Mouse (Mus musculus) embryonic facial prominence, embryonic 11.5 days (tissue): ENCODE results near the gene Slc22a23. TPM values are rescaled to one million over a fixed set of nuclear protein-coding genes. Genes with fewer than 3 reads are reported as not detected.

Experiments used
- ATAC-seq: fragments of 200-750 bp; cut with Nextera tagmentation; replicated peaks from 2 replicates; pipeline ENCODE4 v1.8.0; 2017; ENCODE audit warnings: low read depth; ENCODE audit not compliant: insufficient number of reproducible peaks, low FRiP score, low TSS enrichment
- DNase-seq: peaks from one replicate; pipeline ENCODE4 v3.0.0-alpha.2; 2015; ENCODE audit warnings: low spot score
- H3K27ac ChIP-seq: fragments of 300-500 bp; sonication (generic); replicated peaks from 2 replicates; pipeline ENCODE4 v1.5.1; 2014; ENCODE audit warnings: mild to moderate bottlenecking, low read depth, low read length, control low read depth
- H3K27me3 ChIP-seq: fragments of 300-500 bp; sonication (generic); 2 replicates; pipeline ENCODE4 v1.6.1; 2014; ENCODE audit warnings: mild to moderate bottlenecking, low read length, moderate library complexity, mixed read lengths; ENCODE audit not compliant: control insufficient read depth, insufficient read depth
- H3K36me3 ChIP-seq: fragments of 300-500 bp; sonication (generic); replicated peaks from 2 replicates; pipeline ENCODE4 v1.6.1; 2014; ENCODE audit warnings: low read depth, mild to moderate bottlenecking, low read length, moderate library complexity, mixed read lengths; ENCODE audit not compliant: control insufficient read depth, insufficient read depth
- H3K4me1 ChIP-seq: fragments of 300-500 bp; sonication (generic); 2 replicates; pipeline ENCODE4 v1.6.1; 2014; ENCODE audit warnings: low read length, mixed read lengths; ENCODE audit not compliant: control insufficient read depth, insufficient read depth
- H3K4me2 ChIP-seq: fragments of 300-500 bp; sonication (generic); 2 replicates; pipeline ENCODE4 v1.6.1; 2014; ENCODE audit warnings: low read depth, mild to moderate bottlenecking, control low read depth, low read length, moderate library complexity
- H3K4me3 ChIP-seq: fragments of 300-500 bp; sonication (generic); 2 replicates; pipeline ENCODE4 v1.5.1; 2014; ENCODE audit warnings: low read depth, low read length, control low read depth
- H3K9ac ChIP-seq: fragments of 300-500 bp; sonication (generic); replicated peaks from 2 replicates; pipeline ENCODE4 v1.6.1; 2014; ENCODE audit warnings: mild to moderate bottlenecking, control low read depth, low read length
- H3K9me3 ChIP-seq: fragments of 300-500 bp; sonication (generic); replicated peaks from 2 replicates; pipeline ENCODE4 v1.6.1; 2016; ENCODE audit warnings: mild to moderate bottlenecking, low read length, inconsistent platforms, mixed read lengths; ENCODE audit not compliant: control insufficient read depth
- WGBS: fragments of 180-500 bp; shearing (Covaris S2); extraction: QIAGEN DNeasy Blood & Tissue Kit; methylation state at CpG from one replicate; pipeline ENCODE4 v1.1.7; 2014; 5-methylcytosine and 5-hydroxymethylcytosine counted together
- polyA plus RNA-seq: library from polyadenylated mRNA; unstranded; fragments of >200 nt; fragmentation: Nextera tagmentation; extraction: Ambion mirVana; gene quantifications from 2 replicates; pipeline ENCODE4 v1.2.1, GENCODE M21; 2014

The Slc22a23 gene
- polyA plus RNA-seq, 1 experiment from 2014 or later = 4.9 TPM

DNA sequence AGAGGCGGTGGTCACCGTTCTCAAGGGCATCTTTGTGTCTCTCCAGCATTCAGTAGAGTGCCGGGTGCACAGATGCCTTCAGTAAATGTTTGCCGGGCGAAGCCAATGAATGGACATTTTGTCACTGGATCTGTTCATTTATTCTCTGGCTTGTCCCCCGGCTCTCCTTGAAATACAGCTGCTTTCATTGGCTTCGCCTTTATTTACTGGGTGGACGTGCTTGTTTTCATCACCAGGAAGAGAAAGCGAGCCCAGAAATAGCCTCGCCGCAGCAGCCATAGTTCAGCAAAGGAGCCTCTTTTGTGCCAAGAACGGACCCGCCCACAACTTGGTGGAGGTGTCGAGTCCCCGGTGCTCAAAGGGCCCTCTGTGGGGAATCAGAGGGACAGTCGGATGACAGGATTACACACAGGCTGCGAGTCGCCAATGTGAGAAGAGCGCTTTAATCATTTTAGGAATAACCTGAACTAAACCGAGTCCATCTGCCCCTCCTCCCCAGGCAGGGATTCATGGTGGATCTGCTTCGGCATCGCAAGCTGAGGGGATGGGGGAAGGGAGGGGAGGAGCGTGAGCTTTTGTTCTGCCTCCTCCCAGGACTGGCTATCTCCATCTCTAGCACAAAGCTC lies 196.1 kb downstream of the Slc22a23 start:
- Histone ChIP-seq H3K27ac (peak overlapping the region; percentile 85), H3K36me3 (no peaks in the 10 kb centered on the region), H3K4me3 (peak overlapping the region; percentile 34), H3K9me3 (no peaks in the 10 kb centered on the region), H3K27me3 (no peaks in the 10 kb centered on the region), H3K4me1 (no peaks in the 10 kb centered on the region), H3K4me2 (peak overlapping the region; percentile 46), H3K9ac (peak overlapping the region; percentile 48)
- DNase-seq (peak; percentile 83), ATAC-seq (peak; percentile 78)
- 2% methylated on average over 23 of the region's 23 CpGs for WGBS

DNA sequence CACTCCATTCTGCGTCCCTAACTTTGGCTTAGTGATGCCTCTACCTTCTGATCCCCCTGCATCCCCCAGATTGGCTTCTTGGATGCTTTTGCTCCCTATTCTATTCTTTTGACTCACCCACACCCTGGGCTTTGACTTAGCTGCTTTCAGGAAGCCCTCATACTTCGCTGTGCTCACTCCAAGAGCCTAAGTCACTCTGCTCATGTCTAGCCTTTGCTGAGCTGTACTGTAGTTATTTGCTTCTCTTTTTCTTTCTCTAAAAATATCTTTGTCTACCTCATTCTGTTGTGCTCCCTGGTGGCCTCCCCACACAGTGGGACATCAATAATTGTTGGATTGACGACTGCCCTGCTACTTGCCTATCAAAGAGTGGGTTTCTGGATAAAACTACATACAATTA lies 196.8 kb downstream of the Slc22a23 start:
- peak overlapping the region; percentile 85; the same call in 1 of the 2 replicates for H3K27ac ChIP-seq
- no peak overlapping the region for H3K9ac ChIP-seq
- no peak for DNase-seq

DNA sequence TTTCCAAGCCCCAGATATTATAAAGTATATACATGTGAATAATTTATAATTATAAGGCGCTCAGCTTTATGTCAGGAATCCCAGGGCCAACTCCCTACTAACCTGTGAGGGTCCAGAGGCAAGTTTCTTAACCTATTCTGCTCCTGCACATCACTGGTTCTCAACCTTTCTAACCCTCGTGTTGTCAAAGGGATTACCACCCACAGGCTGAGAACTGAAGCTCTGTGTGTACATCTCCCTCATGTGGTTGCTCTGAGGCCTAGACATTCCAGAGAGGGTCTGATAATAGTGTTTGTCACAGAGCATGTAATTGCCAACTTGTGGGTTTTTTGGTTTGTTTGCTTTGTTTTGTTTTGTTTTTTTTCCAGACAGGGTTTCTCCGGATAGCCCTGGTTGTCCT lies 198.1 kb downstream of the Slc22a23 start:
- H3K4me3 ChIP-seq = no peak overlapping the region
- no peaks in the 10 kb centered on the region for H3K36me3 ChIP-seq
- H3K27me3 ChIP-seq = no peaks in the 10 kb centered on the region
- no peak overlapping the region for H3K4me2 ChIP-seq
- H3K4me1 ChIP-seq = no peaks in the 10 kb centered on the region
- WGBS = 57% methylated on average over 3 of the region's 3 CpGs
- no peak for DNase-seq
- H3K9me3 ChIP-seq = no peaks in the 10 kb centered on the region
- no peak for ATAC-seq
- H3K27ac ChIP-seq = no peak overlapping the region
- no peak overlapping the region for H3K9ac ChIP-seq

More for the DNA sequence above, 196.8 kb downstream of the Slc22a23 start:
- Histone ChIP-seq H3K4me3 (no peak overlapping the region), H3K27me3 (no peaks in the 10 kb centered on the region), H3K36me3 (no peaks in the 10 kb centered on the region), H3K4me2 (no peak overlapping the region), H3K4me1 (no peaks in the 10 kb centered on the region), H3K9me3 (no peaks in the 10 kb centered on the region)
- 64% methylated on average over 3 of the region's 3 CpGs for WGBS
- ATAC-seq = no peak

DNA sequence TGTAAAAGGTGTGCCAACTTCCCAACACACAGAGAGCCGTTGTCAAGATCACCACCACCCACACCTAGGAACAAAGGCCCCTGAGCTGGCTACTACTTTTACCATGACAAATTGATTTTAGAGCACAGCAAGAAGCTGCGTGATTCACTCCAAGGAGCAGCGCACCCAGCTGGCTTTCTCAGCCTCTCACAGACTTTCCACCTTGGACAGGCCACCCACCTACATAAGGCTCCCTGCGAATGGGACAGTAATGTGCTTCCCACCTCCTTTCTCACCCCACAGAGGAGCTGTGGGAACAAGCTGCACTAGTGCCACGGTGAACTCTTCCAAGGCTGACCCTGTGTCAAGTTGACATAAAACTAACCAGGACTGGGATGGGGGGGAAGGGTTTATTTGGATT lies 201.6 kb downstream of the Slc22a23 start:
- Histone ChIP-seq H3K4me1 (no peaks in the 10 kb centered on the region), H3K36me3 (no peaks in the 10 kb centered on the region), H3K4me3 (no peak overlapping the region), H3K4me2 (no peak overlapping the region), H3K27ac (no peak overlapping the region), H3K27me3 (no peaks in the 10 kb centered on the region), H3K9ac (no peak overlapping the region), H3K9me3 (no peaks in the 10 kb centered on the region)
- 50% methylated on average over 5 of the region's 5 CpGs for WGBS
- ATAC-seq (no peak), DNase-seq (no peak)

DNA sequence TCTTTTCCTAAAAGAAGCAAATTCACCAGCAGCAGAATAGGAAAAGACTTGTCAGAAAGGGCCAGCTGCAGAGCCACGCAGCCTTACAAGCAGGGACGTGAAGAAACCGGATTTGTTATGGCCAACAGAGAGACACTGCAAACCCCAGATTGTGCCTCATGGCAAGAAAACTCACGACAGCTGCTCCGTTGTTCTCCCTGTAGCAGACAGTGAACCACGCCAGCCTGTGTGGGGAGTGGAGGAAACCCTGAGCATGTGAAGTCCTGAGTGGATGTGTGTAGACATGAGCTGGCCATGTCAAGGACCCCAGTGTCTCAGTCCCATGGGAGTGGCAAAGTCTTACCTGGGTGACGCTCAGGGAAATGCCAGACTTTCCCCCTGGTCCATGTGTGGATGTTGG lies 208.4 kb downstream of the Slc22a23 start:
- no peak overlapping the region for H3K9ac ChIP-seq
- DNase-seq (no peak), ATAC-seq (no peak)
- H3K4me2 ChIP-seq = no peak overlapping the region
- 63% methylated on average over 7 of the region's 7 CpGs for WGBS
- H3K27me3 ChIP-seq = no peaks in the 10 kb centered on the region
- no peak overlapping the region for H3K4me3 ChIP-seq
- no peaks in the 10 kb centered on the region for H3K9me3 ChIP-seq
- H3K36me3 ChIP-seq = no peaks in the 10 kb centered on the region
- H3K27ac ChIP-seq = no peak overlapping the region
- no peaks in the 10 kb centered on the region for H3K4me1 ChIP-seq

DNA sequence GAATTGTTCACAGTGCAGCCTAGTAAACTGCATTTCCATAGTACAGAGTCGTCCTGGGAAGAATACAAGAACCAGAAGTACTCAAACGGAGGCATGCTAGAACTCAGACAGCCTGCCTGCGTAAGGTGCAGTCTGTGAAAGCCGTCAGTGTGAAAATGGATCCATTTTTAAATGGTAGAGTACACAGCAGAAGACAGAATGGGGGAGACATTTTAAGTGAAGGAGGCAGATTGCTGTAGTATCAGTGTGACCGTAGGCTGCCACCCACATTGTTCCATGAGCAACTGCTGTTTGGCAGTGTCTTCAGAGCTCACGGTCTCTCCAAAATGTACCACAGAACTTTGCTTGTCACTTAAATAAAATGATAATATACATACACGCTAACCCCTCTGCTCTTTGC lies 210.7 kb downstream of the Slc22a23 start:
- Histone ChIP-seq H3K4me3 (no peak overlapping the region), H3K27me3 (no peaks in the 10 kb centered on the region), H3K27ac (peak overlapping the region; percentile 75), H3K9me3 (no peaks in the 10 kb centered on the region), H3K9ac (no peak overlapping the region), H3K4me1 (no peaks in the 10 kb centered on the region), H3K36me3 (no peaks in the 10 kb centered on the region), H3K4me2 (no peak overlapping the region; the same call in 1 of the 2 replicates)
- WGBS = 59% methylated on average over 7 of the region's 7 CpGs
- no peak for DNase-seq
- no peak for ATAC-seq

DNA sequence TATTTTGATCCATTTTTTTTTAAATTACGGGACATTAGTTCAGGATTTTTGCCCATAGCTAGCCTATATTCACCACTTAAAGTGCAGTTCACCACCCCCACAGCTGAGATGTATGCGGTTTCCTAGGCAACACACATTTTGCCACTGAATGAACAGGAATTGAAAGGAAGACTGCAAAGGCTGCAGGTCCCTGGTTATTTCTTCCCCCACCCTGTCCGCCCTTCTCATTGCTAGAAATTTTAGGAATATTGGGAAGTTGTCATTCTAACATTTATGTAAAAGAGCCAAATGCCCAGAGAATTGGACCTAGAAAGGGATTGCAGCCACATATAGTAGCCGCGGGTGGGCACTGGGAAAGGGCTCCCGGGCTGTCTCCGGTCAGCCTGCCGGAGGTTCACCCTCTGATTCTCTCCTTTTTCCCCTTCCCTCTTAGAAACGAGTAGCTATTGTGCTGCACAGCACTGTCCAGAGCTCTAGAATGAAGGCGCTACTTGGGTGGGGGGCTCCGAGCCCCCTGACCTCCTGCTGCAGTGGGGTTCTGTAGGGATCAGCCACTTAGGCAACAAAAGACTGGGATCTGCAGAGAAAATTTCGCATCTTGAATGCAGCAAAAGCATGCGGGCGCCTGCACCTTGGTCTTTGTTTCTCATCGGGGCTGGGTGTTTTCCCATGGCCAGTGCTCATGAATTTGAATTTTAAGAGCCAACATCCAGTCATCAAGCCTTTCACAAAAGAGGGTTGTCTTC lies 211.5 kb downstream of the Slc22a23 start:
- H3K4me1 ChIP-seq = no peaks in the 10 kb centered on the region
- H3K4me3 ChIP-seq = peak overlapping the region; percentile 18
- H3K27me3 ChIP-seq = no peaks in the 10 kb centered on the region
- no peak for ATAC-seq
- peak overlapping the region; percentile 75 for H3K27ac ChIP-seq
- H3K36me3 ChIP-seq = no peaks in the 10 kb centered on the region
- peak; percentile 68 for DNase-seq
- 8% methylated on average over 15 of the region's 15 CpGs for WGBS
- H3K9me3 ChIP-seq = no peaks in the 10 kb centered on the region
- H3K9ac ChIP-seq = peak overlapping the region; percentile 55
- peak overlapping the region; percentile 32 for H3K4me2 ChIP-seq

DNA sequence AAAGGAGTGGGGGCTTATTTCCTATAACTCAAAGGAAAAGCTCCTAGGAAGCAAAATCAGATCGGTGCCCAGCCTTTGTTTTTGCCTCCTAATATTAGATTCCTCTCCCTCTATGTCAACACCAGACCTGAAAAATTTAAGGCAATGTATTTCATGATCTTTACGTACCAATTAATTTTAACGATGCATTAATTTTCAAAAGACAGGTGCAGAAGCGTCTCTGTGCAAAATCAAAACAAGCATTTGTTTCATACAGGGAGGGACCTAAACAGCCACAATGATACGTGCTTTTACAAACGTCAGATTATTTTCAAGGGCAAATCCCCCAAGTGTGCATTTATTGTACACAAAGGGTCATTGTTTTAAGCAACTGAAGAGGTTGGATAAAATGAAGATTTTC lies 212.1 kb downstream of the Slc22a23 start:
- Histone ChIP-seq H3K9me3 (no peaks in the 10 kb centered on the region), H3K9ac (peak overlapping the region; percentile 65), H3K4me1 (no peaks in the 10 kb centered on the region), H3K4me3 (no peak overlapping the region; the same call in 1 of the 2 replicates), H3K36me3 (no peaks in the 10 kb centered on the region), H3K27me3 (no peaks in the 10 kb centered on the region), H3K4me2 (peak overlapping the region; percentile 49; the same call in 1 of the 2 replicates), H3K27ac (peak overlapping the region; percentile 88; the same call in 1 of the 2 replicates)
- no peak for DNase-seq
- WGBS = 19% methylated on average over 6 of the region's 6 CpGs
- no peak for ATAC-seq
